Mouse (Mus musculus) myocyte (in vitro differentiated cells): Measurements from ENCODE around the gene Amn1.

Experiments used
- E2F4 ChIP-seq: IDR thresholded peaks from one replicate; pipeline ENCODE4 v1.6.1; 2011; ENCODE audit warnings: mild to moderate bottlenecking, control low read depth, moderate library complexity; ENCODE audit not compliant: insufficient read depth
- MAX ChIP-seq: IDR thresholded peaks from one replicate; pipeline ENCODE4 v1.6.1; 2011; ENCODE audit warnings: low read depth, mild to moderate bottlenecking, control low read depth
- MYOD1 ChIP-seq, 3 experiments: IDR thresholded peaks; one replicate each; pipeline ENCODE4 v1.6.1; 2011; ENCODE audit warnings: control low read depth in 2 of 3, low read depth in 2 of 3, mild to moderate bottlenecking in 2 of 3, moderate library complexity in 1 of 3; ENCODE audit not compliant: insufficient read length in 2 of 3, control insufficient read depth in 1 of 3
- MYOG ChIP-seq, 3 experiments: IDR thresholded peaks; one replicate each; pipeline ENCODE4 v1.6.1; 2011; ENCODE audit warnings: control low read depth in 2 of 3, low read depth in 2 of 3, mild to moderate bottlenecking in 2 of 3; ENCODE audit not compliant: insufficient read length in 2 of 3, control insufficient read depth in 1 of 3, insufficient read depth in 1 of 3
- POLR2A ChIP-seq: IDR thresholded peaks from one replicate; pipeline ENCODE4 v1.6.1; 2011; ENCODE audit warnings: low read depth, mild to moderate bottlenecking, control low read depth, moderate library complexity; ENCODE audit not compliant: insufficient read length
- POLR2AphosphoS2 ChIP-seq: IDR thresholded peaks from one replicate; pipeline ENCODE4 v1.6.1; 2011; ENCODE audit warnings: low read depth, control low read depth; ENCODE audit not compliant: insufficient read length
- REST ChIP-seq: IDR thresholded peaks from one replicate; pipeline ENCODE4 v1.6.1; 2011; ENCODE audit warnings: mild to moderate bottlenecking, control low read depth, moderate library complexity; ENCODE audit not compliant: insufficient read depth, insufficient read length
- TCF12 ChIP-seq: IDR thresholded peaks from one replicate; pipeline ENCODE4 v1.6.1; 2011; ENCODE audit warnings: mild to moderate bottlenecking, control low read depth; ENCODE audit not compliant: poor library complexity, insufficient read depth, severe bottlenecking
- TCF3 ChIP-seq: IDR thresholded peaks from one replicate; pipeline ENCODE4 v1.6.1; 2011; ENCODE audit warnings: low read depth, control low read depth; ENCODE audit not compliant: insufficient read length
- USF1 ChIP-seq: IDR thresholded peaks from one replicate; pipeline ENCODE4 v1.6.1; 2011; ENCODE audit warnings: low read depth, mild to moderate bottlenecking, control low read depth, moderate library complexity

DNA sequence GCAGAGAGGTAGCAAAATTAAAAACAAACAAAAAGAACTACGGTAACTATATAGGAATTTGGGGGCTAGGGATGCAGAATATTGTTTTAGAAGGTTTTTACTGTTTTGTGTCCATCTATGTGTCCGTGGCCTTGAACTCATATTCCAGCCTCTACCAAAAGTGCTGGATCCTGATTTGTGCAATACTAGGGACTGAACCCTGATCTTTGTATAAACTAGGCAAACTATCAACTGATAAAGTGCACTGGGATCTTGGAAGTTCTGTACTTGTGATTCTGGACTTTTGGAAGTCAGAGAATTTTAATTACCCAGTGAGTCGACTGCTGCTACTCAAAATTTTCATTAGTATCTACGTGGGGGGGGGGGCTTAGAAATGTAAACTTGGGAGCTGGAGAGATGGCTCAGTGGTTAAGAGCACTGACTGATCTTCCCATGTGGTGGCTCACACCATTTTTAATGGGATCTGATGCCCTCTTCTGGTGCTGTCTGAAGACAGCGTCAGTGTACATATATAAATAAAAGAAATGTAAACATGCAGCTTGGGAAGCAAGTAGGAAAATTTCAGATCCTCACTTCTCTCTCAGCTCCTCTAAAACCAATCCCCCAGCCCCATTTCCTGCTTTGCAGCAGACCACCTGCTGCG lies 34.9 kb downstream of the Amn1 start:
- no peak for TF ChIP-seq POLR2A
- TF ChIP-seq MYOD1 (IDR thresholded peaks at IDR 0.05; ENCODE audit: control insufficient read depth in 1 of 3, insufficient read length in 2 of 3, low read depth in 2 of 3): no peak
- no peak for TF ChIP-seq TCF3
- no peak for TF ChIP-seq E2F4
- TF ChIP-seq USF1: no peak
- TF ChIP-seq POLR2AphosphoS2: no peak
- no peak for TF ChIP-seq MYOG (IDR thresholded peaks at IDR 0.05; ENCODE audit: control insufficient read depth in 1 of 3, insufficient read depth in 1 of 3, insufficient read length in 2 of 3, low read depth in 2 of 3)
- TF ChIP-seq MAX: no peak
- no peak for TF ChIP-seq TCF12
- no peak for TF ChIP-seq REST
